Mouse (Mus musculus): Measurements from ENCODE around the gene Slc45a2. TPM values are rescaled to one million over a fixed set of nuclear protein-coding genes. Genes with fewer than 3 reads are reported as not detected.

The Slc45a2 gene
- polyA plus RNA-seq, 1 experiment from 2014 or later = 0.04 TPM

DNA sequence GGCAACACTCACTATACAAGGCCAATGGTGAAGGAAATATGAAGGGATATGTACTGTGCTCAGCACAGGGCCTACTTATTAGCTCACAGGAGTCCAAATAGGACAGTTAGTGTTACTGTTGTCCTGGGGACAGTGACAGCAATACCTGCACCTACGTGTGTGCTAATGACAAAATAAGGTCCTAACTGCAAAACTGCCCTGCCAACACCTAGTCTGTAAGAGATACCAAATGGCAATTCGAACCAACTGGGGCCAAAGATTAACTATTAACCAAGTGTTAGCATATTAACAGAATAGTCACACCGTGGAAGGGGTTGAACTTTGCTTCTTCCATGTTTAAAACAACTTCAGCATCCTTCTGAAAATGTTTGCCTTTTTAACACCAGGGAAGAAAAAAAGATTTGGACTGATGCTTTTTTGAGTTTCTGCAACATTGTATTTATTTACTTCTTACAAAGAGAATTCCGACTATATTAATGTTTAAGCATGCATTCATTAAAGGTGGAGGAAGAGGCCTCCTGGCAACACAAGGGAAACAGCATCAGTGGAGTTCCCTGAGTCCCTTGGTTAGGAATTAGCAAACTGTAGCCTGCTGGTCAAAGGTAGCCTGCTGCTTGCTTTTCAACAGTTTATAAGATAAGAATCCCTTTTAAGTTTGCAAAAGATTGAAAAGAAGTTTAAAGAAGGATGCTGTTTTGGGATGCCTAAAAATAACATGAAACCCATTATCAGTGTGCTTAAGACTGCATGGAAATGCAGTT is 26.5 kb downstream of the Slc45a2 start:
- no peaks in the 10 kb centered on the region for H3K36me3 ChIP-seq (ENCODE audit: insufficient read depth, low read length)
- no peaks in the 10 kb centered on the region for H3K9me3 ChIP-seq (replicated peaks; ENCODE audit: low read length)
- ATAC-seq (replicated peaks; ENCODE audit: low FRiP score, low read depth) (peak; percentile 75), DNase-seq (ENCODE audit: low spot score) (peak; percentile 16)
- peak overlapping the region; percentile 77 for H3K27ac ChIP-seq
- H3K27me3 ChIP-seq (ENCODE audit: insufficient read depth, low read length) = no peaks in the 10 kb centered on the region
- H3K9ac ChIP-seq (ENCODE audit: low read depth, low read length) = no peak overlapping the region
- no peak for TF ChIP-seq CTCF (IDR thresholded peaks at IDR 0.05; ENCODE audit: low read depth)
- no peak overlapping the region for H3K4me3 ChIP-seq (replicated peaks; ENCODE audit: low read depth, low read length)
- H3K4me1 ChIP-seq (replicated peaks; ENCODE audit: insufficient read depth, low read length) = no peaks in the 10 kb centered on the region
- no peak overlapping the region for H3K4me2 ChIP-seq (ENCODE audit: low read length)
- 54% methylated on average over 4 of the region's 4 CpGs for WGBS

DNA sequence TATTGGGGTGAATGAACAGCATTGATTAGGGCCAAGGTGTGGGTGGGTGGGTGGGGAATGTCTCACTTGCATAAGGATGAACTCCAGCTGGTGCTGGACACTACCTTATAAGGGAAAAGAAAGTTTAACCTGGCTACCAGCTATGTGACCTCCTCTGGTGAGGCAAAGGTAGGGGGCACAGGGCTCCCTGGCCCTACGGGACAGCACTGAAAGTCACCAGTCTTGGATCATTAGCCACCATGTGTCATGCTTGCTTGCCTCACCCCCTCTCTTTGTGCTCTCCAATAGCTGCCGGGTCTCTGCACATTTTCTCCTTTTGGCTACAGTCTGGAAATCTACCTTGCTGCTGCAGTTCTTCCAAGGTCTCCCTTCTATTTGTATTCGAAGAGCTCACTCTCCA is 29.7 kb downstream of the Slc45a2 start:
- Histone ChIP-seq H3K4me2 (ENCODE audit: low read length) (no peak overlapping the region), H3K36me3 (ENCODE audit: insufficient read depth, low read length) (no peaks in the 10 kb centered on the region), H3K4me3 (replicated peaks; ENCODE audit: low read depth, low read length) (no peak overlapping the region), H3K9me3 (replicated peaks; ENCODE audit: low read length) (no peaks in the 10 kb centered on the region), H3K27ac (no peak overlapping the region), H3K9ac (ENCODE audit: low read depth, low read length) (no peak overlapping the region), H3K4me1 (replicated peaks; ENCODE audit: insufficient read depth, low read length) (no peaks in the 10 kb centered on the region), H3K27me3 (ENCODE audit: insufficient read depth, low read length) (peaks cover 7% of the 10 kb centered on the region; the same call in 1 of the 2 replicates)
- ATAC-seq (replicated peaks; ENCODE audit: low FRiP score, low read depth) (peak; percentile 50; the same call in 1 of the 2 replicates), DNase-seq (ENCODE audit: low spot score) (peak; percentile 21)
- WGBS = 47% methylated on average over 3 of the region's 3 CpGs
- TF ChIP-seq CTCF (IDR thresholded peaks at IDR 0.05; ENCODE audit: low read depth) = no peak

GRCm38 (mm10) chr15:11035947-11036474 is 35.5 kb downstream of the Slc45a2 start:
- H3K36me3 ChIP-seq (ENCODE audit: insufficient read depth, low read length) = no peaks in the 10 kb centered on the region

DNA sequence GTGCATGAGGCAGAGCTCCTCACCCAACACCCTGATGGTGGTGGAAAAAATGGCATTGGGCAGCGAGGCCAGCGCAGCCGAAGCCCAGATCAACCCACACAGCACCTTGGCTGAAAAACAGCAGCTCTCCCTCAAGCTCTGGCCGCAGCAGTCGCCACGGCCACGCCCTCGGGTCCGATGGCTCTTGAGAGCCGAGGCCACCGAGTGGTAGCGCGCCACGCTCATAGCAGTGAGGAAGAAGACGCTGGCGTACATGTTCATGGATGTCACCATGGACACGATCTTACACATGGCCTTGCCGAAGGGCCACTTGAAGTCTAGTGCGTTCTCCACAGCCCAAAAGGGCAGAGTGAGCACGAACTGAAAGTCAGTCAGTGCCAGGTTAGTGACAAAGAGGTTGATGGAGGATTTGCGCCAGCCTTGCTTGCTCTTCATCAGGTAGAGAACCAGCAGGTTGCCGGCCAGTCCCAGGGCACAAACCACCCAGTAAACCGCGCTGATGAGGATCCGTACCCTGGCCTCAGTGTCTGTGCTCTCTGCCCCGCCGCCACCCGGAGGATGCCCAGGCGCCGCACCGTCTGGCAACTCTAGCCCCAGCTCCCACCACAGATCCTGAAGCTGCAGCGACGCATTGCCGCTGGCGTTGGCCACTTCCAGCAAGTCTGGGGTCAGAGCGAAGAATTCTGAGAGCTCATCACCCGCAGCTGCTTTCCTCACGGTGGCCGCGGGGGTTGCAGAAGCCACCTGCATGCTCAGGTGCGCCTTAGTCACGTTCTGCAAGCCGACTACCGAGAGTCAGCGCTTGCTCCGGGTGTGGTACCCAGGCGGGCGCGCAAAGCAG is 36.2 kb downstream of the Slc45a2 start:
- Histone ChIP-seq H3K27ac (no peak overlapping the region), H3K4me2 (ENCODE audit: low read length) (peak overlapping the region; percentile 66), H3K27me3 (ENCODE audit: insufficient read depth, low read length) (peaks cover 37% of the 10 kb centered on the region), H3K36me3 (ENCODE audit: insufficient read depth, low read length) (no peaks in the 10 kb centered on the region), H3K9ac (ENCODE audit: low read depth, low read length) (no peak overlapping the region), H3K4me3 (replicated peaks; ENCODE audit: low read depth, low read length) (peak overlapping the region; percentile 35), H3K9me3 (replicated peaks; ENCODE audit: low read length) (no peaks in the 10 kb centered on the region), H3K4me1 (replicated peaks; ENCODE audit: insufficient read depth, low read length) (peaks cover 16% of the 10 kb centered on the region; the same call in 1 of the 2 replicates)
- 2% methylated on average over 49 of the region's 49 CpGs for WGBS
- TF ChIP-seq CTCF (IDR thresholded peaks at IDR 0.05; ENCODE audit: low read depth) = no peak
- DNase-seq (ENCODE audit: low spot score) (peak; percentile 16), ATAC-seq (replicated peaks; ENCODE audit: low FRiP score, low read depth) (no peak; the same call in 1 of the 2 replicates)

More at GRCm38 (mm10) chr15:11035947-11036474, 35.5 kb downstream of the Slc45a2 start:
- TF ChIP-seq CTCF (IDR thresholded peaks at IDR 0.05; ENCODE audit: low read depth) = no peak
- peaks cover 16% of the 10 kb centered on the region; the same call in 1 of the 2 replicates for H3K4me1 ChIP-seq (replicated peaks; ENCODE audit: insufficient read depth, low read length)
- peak overlapping the region; percentile 66 for H3K4me2 ChIP-seq (ENCODE audit: low read length)
- H3K9ac ChIP-seq (ENCODE audit: low read depth, low read length) = no peak overlapping the region
- peaks cover 37% of the 10 kb centered on the region for H3K27me3 ChIP-seq (ENCODE audit: insufficient read depth, low read length)
- 4% methylated on average over 34 of the region's 34 CpGs for WGBS
- H3K9me3 ChIP-seq (replicated peaks; ENCODE audit: low read length) = no peaks in the 10 kb centered on the region
- peak; percentile 12 for DNase-seq (ENCODE audit: low spot score)
- H3K4me3 ChIP-seq (replicated peaks; ENCODE audit: low read depth, low read length) = peak overlapping the region; percentile 35
- H3K27ac ChIP-seq = no peak overlapping the region
- ATAC-seq (replicated peaks; ENCODE audit: low FRiP score, low read depth) = no peak; the same call in 1 of the 2 replicates

GRCm38 (mm10) chr15:11037376-11037695 is 36.8 kb downstream of the Slc45a2 start:
- TF ChIP-seq CTCF (IDR thresholded peaks at IDR 0.05; ENCODE audit: low read depth) = no peak
- Histone ChIP-seq H3K4me2 (ENCODE audit: low read length) (peak overlapping the region; percentile 66), H3K4me3 (replicated peaks; ENCODE audit: low read depth, low read length) (peak overlapping the region; percentile 35), H3K27ac (no peak overlapping the region), H3K27me3 (ENCODE audit: insufficient read depth, low read length) (peaks cover 37% of the 10 kb centered on the region), H3K9ac (ENCODE audit: low read depth, low read length) (no peak overlapping the region), H3K36me3 (ENCODE audit: insufficient read depth, low read length) (no peaks in the 10 kb centered on the region), H3K9me3 (replicated peaks; ENCODE audit: low read length) (no peaks in the 10 kb centered on the region), H3K4me1 (replicated peaks; ENCODE audit: insufficient read depth, low read length) (peaks cover 16% of the 10 kb centered on the region; the same call in 1 of the 2 replicates)
- no peak for DNase-seq (ENCODE audit: low spot score)
- WGBS = 1% methylated on average over 8 of the region's 8 CpGs
- ATAC-seq (replicated peaks; ENCODE audit: low FRiP score, low read depth) = no peak

GRCm38 (mm10) chr15:11037711-11038110 is 37.2 kb downstream of the Slc45a2 start, which contains the start of gene Rxfp3:
TSS of gene Rxfp3 (minus strand) at chr15:11037991.
- H3K27me3 ChIP-seq (ENCODE audit: insufficient read depth, low read length) = peaks cover 37% of the 10 kb centered on the region
- H3K27ac ChIP-seq = no peak within 1 kb of the TSS
- no peaks in the 10 kb centered on the region for H3K36me3 ChIP-seq (ENCODE audit: insufficient read depth, low read length)
- H3K4me3 ChIP-seq (replicated peaks; ENCODE audit: low read depth, low read length) = peak within 1 kb of the TSS; percentile 35
- WGBS = 1% methylated on average over 16 of the region's 16 CpGs
- no peak for ATAC-seq (replicated peaks; ENCODE audit: low FRiP score, low read depth)
- DNase-seq (ENCODE audit: low spot score) = peak; percentile 31
- H3K4me1 ChIP-seq (replicated peaks; ENCODE audit: insufficient read depth, low read length) = peaks cover 16% of the 10 kb centered on the region; the same call in 1 of the 2 replicates
- H3K9ac ChIP-seq (ENCODE audit: low read depth, low read length) = no peak within 1 kb of the TSS
- no peaks in the 10 kb centered on the region for H3K9me3 ChIP-seq (replicated peaks; ENCODE audit: low read length)
- H3K4me2 ChIP-seq (ENCODE audit: low read length) = peak within 1 kb of the TSS; percentile 66
- no peak for TF ChIP-seq CTCF (IDR thresholded peaks at IDR 0.05; ENCODE audit: low read depth)
